8 mouse cellular contexts compared by ENCODE assay signal in the genomic region with DNA sequence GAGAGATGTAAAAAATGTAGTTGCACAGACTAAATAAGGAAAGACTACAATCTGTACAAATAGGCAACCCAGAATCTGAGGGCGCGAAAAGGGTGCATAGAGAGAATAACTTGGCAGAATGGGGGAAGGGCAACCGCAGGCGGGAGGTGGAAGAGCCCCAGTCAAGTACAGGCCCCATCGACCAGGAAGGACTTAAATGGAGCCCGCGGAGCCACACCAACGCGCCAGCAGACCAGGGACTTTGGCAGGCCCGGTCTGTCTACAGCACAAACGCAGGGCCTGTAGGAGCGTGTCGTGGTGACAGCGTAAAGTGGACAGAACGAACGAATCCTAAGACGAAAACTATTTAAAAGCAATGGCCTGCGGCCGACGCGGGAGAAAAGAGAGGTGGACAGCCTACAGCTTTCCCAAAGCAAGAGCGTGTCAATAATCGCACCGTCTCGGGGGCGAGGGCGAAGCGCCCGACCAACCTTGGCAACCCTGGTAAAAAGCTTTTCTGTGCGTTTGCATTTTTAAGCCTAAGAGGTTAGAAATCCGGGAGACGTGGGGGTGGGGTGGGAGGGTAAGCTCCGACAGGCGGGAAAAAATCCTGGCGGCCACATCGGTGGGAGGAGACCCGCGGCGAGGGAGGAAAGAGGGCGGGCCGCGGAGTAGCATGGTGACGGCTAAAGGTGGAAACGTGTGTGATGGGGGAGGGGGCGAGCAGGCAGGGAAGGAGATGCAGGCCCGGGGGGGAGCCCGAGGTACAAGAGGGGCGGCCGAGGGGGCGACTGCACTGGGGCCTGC. TPM values are rescaled to one million over a fixed set of nuclear protein-coding genes. Genes with fewer than 3 reads are reported as not detected.
DNase-seq lines count a peak whose midpoint lies in the region; ATAC-seq and TF ChIP-seq lines count a peak whose summit lies in the region.

No protein-coding gene starts in this region.

- peak overlapping the region; percentile 98 for H3K9ac ChIP-seq in forebrain, embryonic 14.5 days (ENCODE audit: low read length)
- H3K9ac ChIP-seq in lung, embryonic 14.5 days = peak overlapping the region; percentile 99

- intact Hi-C loops in heart, postnatal 14 days (cut with DNase I) = loop anchor here (2.0 to 10.0 kb wide), 3 partner anchors 50 to 437 kb away; a partner anchor contains a TSS

- H3K4me2 ChIP-seq in forebrain, embryonic 14.5 days (ENCODE audit: low read length) = peak overlapping the region; percentile 87
- peak overlapping the region; percentile 86 for H3K4me2 ChIP-seq in lung, embryonic 14.5 days

- H3K27ac ChIP-seq in forebrain, embryonic 14.5 days (ENCODE audit: low read depth, low read length) = peak overlapping the region; percentile 98
- peak overlapping the region; percentile 99 for H3K27ac ChIP-seq in layer of hippocampus, adult 2 months
- H3K27ac ChIP-seq in lung, embryonic 14.5 days (ENCODE audit: low read depth) = peak overlapping the region; percentile 100

- H3K4me1 ChIP-seq in forebrain, embryonic 14.5 days (ENCODE audit: control insufficient read depth, insufficient read depth, low read length) = peaks cover 26% of the 10 kb centered on the region
- H3K4me1 ChIP-seq in lung, embryonic 14.5 days (ENCODE audit: insufficient read depth) = peaks cover 17% of the 10 kb centered on the region

- H3K36me3 ChIP-seq in forebrain, embryonic 14.5 days (ENCODE audit: control insufficient read depth, insufficient read depth, low read length) = peaks cover 10% of the 10 kb centered on the region; the same call in 1 of the 2 replicates
- H3K36me3 ChIP-seq in lung, embryonic 14.5 days (ENCODE audit: insufficient read depth) = peaks cover 22% of the 10 kb centered on the region

- TF ChIP-seq CTCF in layer of hippocampus, adult 2 months (conservative IDR thresholded peaks at IDR 0.05) = no peak
- no peak for TF ChIP-seq CTCF in lung, embryonic 14.5 days (IDR thresholded peaks at IDR 0.05; ENCODE audit: low read depth)

- ATAC-seq in forebrain, embryonic 14.5 days = peak; percentile 54
- ATAC-seq in lung, embryonic 14.5 days (ENCODE audit: insufficient read depth) = peak; percentile 68

- WGBS in forebrain, embryonic 14.5 days = under 1% methylated on average over 43 of the region's 50 CpGs
- under 1% methylated on average over 48 of the region's 50 CpGs for WGBS in lung, embryonic 14.5 days

- H3K9me3 ChIP-seq in forebrain, embryonic 14.5 days (replicated peaks; ENCODE audit: control insufficient read depth, low read length) = no peaks in the 10 kb centered on the region
- no peaks in the 10 kb centered on the region for H3K9me3 ChIP-seq in lung, embryonic 14.5 days (ENCODE audit: low read depth, low read length)

- no peaks in the 10 kb centered on the region for H3K27me3 ChIP-seq in forebrain, embryonic 14.5 days (replicated peaks; ENCODE audit: control insufficient read depth, insufficient read depth, low read length)
- no peaks in the 10 kb centered on the region for H3K27me3 ChIP-seq in lung, embryonic 14.5 days (ENCODE audit: insufficient read depth, low read length)

- peak overlapping the region; percentile 98 for H3K4me3 ChIP-seq in forebrain, embryonic 14.5 days (ENCODE audit: low read depth, low read length)
- peak overlapping the region; percentile 95 for H3K4me3 ChIP-seq in layer of hippocampus, adult 2 months
- H3K4me3 ChIP-seq in lung, embryonic 14.5 days (ENCODE audit: low read depth, low read length) = peak overlapping the region; percentile 97

- peak; percentile 89 for DNase-seq in ES-CJ7 (ENCODE audit: low read depth, low spot score)
- peak; percentile 66 for DNase-seq in cerebellum, adult 11 months
- peak; percentile 87 for DNase-seq in forebrain, embryonic 14.5 days (ENCODE audit: low spot score)
- DNase-seq in heart, postnatal 14 days = peak; percentile 83 to 85
- DNase-seq in layer of hippocampus, adult 2 months (ENCODE audit: low spot score in 2 of 2) = peak; percentile 60 to 67
- peak; percentile 92 for DNase-seq in lung, embryonic 14.5 days
- peak; percentile 75 for DNase-seq in ovary, adult 18-20 months (ENCODE audit: low spot score)
- DNase-seq in thymus, postnatal 10 days (ENCODE audit: low spot score in 2 of 2) = peak; percentile 70

RNA-seq across cellular contexts. Expression of a gene that starts 1.0 kb away (rescaled TPM):
- polyA plus RNA-seq in forebrain, embryonic 14.5 days (2014; fragmentation: Nextera tagmentation; extraction: Ambion mirVana) = 153 TPM in 2 replicates
- total RNA-seq in heart, postnatal 14 days (2021) = 100 to 1,000 TPM in 1 of 2 experiments, 10 to 100 TPM in 1; 93.8 to 101 TPM
- 100 to 1,000 TPM; 210 to 225 TPM for total RNA-seq in layer of hippocampus, adult 2 months (2021)
- polyA plus RNA-seq in lung, embryonic 14.5 days (2014; fragmentation: Nextera tagmentation; extraction: Ambion mirVana) = 196 TPM in 2 replicates

RNA-seq across cellular contexts. Expression of a gene that starts 1.2 kb away (rescaled TPM):
- 3.5 and 5.0 TPM in 2 replicates for polyA plus RNA-seq in forebrain, embryonic 14.5 days (2014; fragmentation: Nextera tagmentation; extraction: Ambion mirVana)
- total RNA-seq in heart, postnatal 14 days (2021) = 1 to 10 TPM in 1 of 2 experiments, under 1 TPM in 1; 0.50 to 1.5 TPM
- 1 to 10 TPM; 1.4 to 2.2 TPM for total RNA-seq in layer of hippocampus, adult 2 months (2021)
- 2.0 and 3.0 TPM in 2 replicates for polyA plus RNA-seq in lung, embryonic 14.5 days (2014; fragmentation: Nextera tagmentation; extraction: Ambion mirVana)

Comparison
In these comparisons a context has a peak if more than half of its experiments do, and no peak if none do; other contexts are left out.
1. Peak in every context shown above with its lines: DNase-seq, ATAC-seq, H3K4me3 ChIP-seq and H3K27ac ChIP-seq.